Mouse (Mus musculus): Measurements from ENCODE around the gene Inha.

DNA sequence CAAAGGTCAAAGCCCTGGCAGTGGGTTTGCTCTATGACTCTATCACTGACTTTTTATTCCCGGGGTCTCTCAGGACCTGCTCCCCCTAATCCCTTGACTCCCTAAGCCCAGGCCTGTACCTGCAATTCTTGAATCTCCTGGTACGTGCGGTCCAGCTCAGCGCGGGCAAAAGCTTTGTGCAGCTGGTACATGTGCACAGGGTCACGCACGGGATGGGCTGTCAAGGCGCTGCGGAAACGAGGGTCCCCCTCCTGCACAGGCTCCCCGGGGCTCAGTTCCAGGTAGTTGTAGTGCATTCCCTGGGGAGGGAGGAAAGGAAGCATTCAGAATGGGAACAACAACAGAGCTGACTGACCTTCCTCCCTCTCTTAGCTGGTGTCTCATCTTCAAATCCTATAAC is 30.4 kb upstream of the Inha start:
- no peak for TF ChIP-seq USF1 (IDR thresholded peaks at IDR 0.05; ENCODE audit: low read depth, low read length)
- no peak for TF ChIP-seq POLR2A (IDR thresholded peaks at IDR 0.05; ENCODE audit: control insufficient read depth in 1 of 2, insufficient read depth in 1 of 2, low read depth in 1 of 2, low read length in 2 of 2, poor library complexity in 1 of 2)
- TF ChIP-seq SIN3A (IDR thresholded peaks at IDR 0.05; ENCODE audit: low read length) = no peak
- TF ChIP-seq POLR2AphosphoS5 (IDR thresholded peaks at IDR 0.05; ENCODE audit: borderline replicate concordance, low read depth, low read length) = no peak
- TF ChIP-seq E2F4 (IDR thresholded peaks at IDR 0.05; ENCODE audit: borderline replicate concordance, low read depth, low read length) = no peak
- no peak for TF ChIP-seq MAZ (IDR thresholded peaks at IDR 0.05; ENCODE audit: low read depth, low read length)
